Mouse (Mus musculus) lung, postnatal 10 days (tissue): Measurements from ENCODE around the gene Gm20661.

ENCODE experiments used
- DNase-seq: peaks from one replicate; pipeline ENCODE4 v3.0.0; 2021

Gene Gm20661

GRCm38 (mm10) chr9:107982681-107983346, at the start of gene Gm20661:
Gm20661 (plus strand) TSS chr9:107983058.
- peak; percentile 89 for DNase-seq

DNA sequence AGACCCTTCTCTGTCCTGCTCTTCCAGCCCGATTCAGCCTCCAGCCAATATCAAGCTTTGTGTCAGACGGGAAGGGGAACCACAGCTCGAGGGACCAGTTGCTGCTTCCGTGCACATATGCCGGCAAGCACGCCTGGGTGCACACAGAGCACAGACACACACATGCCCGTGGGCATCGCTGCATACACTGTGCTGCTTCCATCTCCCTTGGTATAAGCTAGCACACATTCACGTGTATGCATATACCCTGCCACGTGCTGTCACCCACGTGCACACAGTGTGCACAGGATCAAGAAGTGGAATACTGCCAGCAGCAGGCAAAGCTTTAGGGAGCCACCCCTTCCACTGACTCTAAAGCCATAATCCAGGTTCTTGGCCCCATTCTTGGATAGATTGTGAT, 48.7 kb upstream of the Gm20661 start:
- no peak for DNase-seq

- DNase-seq = no peak
Observed at GRCm38 (mm10) chr9:107935374-107935773, 47.5 kb upstream of the Gm20661 start, which contains the start of gene Camkv. Camkv (plus strand) TSS chr9:107935674.

- no peak for DNase-seq
Observed at GRCm38 (mm10) chr9:107935790-107936214, 47.1 kb upstream of the Gm20661 start.

DNA sequence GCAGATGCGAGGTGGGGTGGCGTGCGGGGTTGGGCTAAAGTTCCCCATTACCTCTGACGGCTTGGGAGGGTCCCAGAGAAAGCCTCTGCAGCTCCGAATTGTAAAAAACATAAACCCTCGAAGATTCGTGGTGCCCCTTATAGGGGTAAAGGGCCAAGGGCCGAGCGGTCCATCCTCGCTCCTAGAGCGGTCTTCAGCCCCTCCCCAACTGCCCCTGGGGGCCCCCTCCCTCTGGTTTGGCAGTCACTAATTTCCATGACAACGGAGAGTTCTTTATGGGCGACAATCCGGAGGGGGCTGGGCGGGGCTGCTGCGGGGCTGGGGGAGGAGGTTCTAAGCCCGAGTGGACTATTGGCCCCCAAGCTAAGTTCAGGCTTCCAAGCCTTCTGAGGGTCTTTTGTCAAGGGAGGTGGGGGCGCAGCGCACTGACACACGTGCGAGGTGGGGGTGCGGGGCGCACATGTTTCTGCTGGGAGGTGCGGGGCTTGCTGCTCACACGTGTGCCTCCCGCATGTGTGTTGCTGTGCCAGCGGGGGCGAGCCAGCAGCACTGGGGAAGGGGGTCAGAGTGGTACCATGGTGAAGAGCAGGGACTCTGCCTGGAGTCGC, 46.5 kb upstream of the Gm20661 start:
- DNase-seq = no peak

DNA sequence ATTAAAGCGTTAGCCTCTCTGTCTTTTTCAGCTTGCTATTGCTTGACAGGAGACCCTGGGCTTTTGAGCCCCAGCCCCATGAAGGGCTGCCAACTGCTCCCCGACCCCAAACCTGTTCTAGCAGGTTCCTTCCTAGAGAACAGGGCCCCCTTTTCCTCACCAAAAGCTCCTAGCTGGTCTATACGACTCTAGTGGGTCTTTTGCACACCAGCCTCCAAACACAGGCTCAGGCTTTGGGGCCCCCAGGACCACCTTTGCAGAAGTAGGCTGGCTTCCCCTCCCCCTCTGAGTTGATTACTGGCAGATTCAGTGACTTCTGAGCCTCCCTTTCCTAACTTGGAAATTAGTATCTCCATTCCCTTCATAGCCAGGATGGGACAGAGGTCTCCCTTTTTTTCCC, 46.0 kb upstream of the Gm20661 start:
- DNase-seq = no peak

- no peak for DNase-seq
Observed at GRCm38 (mm10) chr9:107947241-107948194, 35.3 kb upstream of the Gm20661 start.

DNA sequence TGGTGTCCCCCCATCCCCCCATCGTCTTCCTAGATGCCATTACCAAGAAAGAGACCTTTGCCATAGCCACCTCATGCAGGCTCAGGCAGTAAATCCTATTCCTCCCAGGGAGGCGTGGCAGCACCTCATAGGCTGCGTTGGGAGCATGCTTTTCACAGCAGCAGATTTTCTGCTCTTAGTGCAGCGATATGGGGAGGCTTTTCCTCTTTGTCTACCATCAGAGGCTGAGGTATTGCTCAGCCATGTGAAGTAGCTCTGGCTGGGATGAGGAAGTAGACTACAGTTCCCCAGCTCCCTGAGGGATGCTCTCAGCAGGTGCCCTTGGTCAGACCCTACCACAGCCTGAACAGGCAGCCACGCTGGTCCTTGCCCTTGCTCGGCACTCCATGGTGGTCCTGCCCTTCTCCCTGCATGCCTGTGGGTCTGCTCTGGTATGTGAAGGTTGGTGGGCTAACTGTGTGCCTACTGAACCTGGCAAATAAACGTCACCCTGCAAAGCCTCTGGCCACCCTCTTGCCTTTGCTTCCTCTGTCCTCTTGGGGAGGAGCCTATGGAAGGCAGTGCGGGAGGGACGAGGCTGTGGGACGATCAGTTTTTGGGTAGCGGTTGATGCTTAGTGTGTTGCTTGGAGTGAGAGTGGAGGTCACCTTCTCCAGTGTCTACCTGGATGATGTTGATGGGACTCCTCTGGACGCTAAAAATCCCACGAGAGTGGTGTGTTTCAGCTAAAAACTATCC, 33.5 kb upstream of the Gm20661 start:
- no peak for DNase-seq

DNA sequence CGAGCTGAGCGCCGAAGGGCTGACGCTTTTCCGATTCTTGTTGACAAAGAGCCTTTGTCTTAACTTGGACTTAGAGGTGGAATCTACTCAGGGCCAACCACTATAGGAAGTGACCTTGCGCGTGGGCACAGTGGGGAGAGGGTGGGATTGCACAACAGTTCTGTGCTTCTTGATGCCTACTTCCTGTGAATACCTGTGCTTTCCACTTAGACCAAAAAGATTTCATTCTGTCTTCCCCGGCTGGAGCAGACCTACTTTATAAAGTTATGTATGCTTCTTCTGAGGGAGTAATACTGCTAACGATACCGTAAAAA, 33.0 kb upstream of the Gm20661 start, which contains the start of gene Traip:
TSS of gene Traip (plus strand) at position 215 of the 314 bp plus-strand sequence.
- DNase-seq = no peak

GRCm38 (mm10) chr9:107950460-107951355, 32.1 kb upstream of the Gm20661 start:
- DNase-seq = peak; percentile 97

GRCm38 (mm10) chr9:107955613-107956289, 27.1 kb upstream of the Gm20661 start:
- DNase-seq = peak; percentile 67

DNA sequence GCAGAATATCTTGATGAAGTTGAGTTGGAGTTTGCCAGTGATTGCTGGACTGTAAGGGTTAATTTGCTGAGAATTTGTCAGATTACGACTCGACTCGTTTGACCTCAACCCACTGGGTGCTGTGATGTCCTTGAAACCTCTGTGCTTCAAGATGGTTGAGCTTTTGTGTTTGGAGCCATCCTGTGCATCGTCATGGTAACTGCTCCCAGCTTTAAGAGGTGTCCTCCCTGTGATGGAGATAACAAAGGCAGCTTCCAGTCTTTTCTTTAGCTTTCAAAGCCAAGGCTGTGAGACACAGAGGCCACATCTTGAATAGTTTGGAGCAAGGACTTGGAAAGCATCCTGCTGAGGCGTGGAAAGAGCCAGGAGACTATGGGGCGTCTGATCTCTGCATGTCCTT, 25.7 kb upstream of the Gm20661 start:
- no peak for DNase-seq

- peak; percentile 50 for DNase-seq
Observed at GRCm38 (mm10) chr9:107959896-107960295, 23.0 kb upstream of the Gm20661 start.

DNA sequence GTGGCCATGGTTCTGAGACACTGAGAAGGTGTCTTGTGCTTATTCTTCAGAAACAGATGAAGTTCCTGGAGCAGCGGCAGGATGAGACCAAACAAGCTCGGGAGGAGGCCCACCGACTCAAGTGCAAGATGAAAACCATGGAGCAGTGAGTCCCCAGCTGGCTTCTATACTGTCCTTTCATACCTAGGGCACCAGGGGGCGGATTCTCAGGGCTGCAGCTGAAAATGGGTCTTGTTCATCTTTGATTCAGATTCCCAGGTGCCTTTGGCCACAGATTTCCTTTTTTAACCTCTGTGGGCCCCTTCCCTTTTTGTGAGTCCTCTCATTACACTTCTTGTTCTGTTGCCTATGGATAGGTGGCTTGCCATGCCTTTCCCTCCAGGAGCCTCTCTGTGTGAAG, 21.9 kb upstream of the Gm20661 start:
- no peak for DNase-seq

DNA sequence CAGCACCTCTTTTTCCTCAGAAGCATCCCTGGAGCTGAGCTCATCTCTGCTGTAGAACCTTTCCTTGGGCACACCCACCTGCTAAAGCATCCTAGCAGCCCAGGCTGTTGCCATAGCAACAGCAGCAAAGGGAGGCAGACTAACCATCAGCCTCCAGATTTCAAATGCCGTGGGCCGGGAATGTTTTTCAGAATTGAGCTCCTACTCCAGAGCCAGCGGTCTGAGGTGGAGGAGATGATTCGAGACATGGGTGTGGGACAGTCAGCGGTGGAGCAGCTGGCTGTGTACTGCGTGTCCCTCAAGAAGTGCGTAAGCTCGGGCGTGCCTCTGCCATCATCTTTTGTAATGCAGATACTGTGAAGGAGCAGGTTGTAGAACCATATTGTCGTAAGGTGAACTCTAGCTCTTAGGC, 21.5 kb upstream of the Gm20661 start:
- DNase-seq = no peak

DNA sequence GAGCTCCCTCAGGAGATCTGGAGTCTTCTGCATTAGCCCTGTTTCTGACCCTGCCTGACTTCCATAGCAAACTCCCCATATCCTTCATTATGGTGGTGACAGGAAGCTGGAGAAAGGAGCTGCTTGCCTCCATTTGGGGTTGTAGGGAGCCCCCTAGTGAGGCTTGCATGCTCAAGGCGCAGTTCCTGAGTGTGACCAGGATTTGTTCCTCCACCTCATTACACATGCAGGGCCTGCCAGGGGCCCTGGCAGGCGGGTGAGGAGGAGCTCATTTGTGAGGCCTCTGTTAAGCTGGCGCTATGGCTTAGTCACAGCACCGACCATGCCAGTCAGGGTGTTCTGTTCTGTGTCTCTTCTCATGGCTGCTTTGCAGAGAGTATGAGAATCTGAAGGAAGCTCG, 21.0 kb upstream of the Gm20661 start:
- DNase-seq = peak; percentile 70

GRCm38 (mm10) chr9:107962916-107963315, 19.9 kb upstream of the Gm20661 start:
- DNase-seq = no peak

DNA sequence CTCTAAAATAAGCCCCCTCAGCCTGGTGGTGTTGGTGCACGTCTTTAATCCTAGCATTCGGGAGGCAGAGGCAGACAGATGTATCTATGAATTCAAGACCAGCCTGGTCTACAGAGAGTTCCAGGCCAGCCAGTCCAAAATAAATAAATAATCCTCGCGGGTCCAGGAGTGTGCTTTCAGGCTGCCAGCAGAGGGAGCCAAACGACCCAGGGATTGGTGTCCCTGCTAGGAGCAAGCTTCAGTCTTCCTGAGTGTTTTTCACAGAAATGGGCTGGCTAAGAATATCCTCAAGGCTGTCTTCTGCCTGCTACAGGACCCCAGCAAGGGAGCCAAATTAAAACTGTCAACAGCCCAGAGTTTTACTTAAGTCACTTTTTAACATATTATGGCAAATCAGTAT, 19.2 kb upstream of the Gm20661 start:
- peak; percentile 92 for DNase-seq

DNA sequence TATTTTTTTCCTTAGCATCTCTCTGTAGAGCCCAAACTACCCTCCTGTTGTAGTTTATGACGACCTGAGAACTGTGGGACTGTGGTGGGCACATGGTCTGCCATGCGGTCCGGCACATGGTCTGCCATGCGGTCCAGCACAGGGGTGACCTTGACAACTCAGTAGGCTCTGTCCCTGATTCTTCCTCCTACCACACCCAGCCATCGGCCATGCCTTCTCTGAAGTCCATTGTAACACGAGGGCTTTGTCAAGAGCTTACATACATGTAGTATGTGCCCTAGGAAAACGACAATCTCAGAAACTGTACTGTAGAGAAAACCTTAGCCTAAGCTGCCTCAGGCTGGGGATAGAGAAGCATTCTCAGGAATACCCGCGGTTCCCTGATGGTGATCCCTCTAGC, 18.2 kb upstream of the Gm20661 start:
- no peak for DNase-seq

GRCm38 (mm10) chr9:107966676-107967075, 16.2 kb upstream of the Gm20661 start:
- DNase-seq = no peak

DNA sequence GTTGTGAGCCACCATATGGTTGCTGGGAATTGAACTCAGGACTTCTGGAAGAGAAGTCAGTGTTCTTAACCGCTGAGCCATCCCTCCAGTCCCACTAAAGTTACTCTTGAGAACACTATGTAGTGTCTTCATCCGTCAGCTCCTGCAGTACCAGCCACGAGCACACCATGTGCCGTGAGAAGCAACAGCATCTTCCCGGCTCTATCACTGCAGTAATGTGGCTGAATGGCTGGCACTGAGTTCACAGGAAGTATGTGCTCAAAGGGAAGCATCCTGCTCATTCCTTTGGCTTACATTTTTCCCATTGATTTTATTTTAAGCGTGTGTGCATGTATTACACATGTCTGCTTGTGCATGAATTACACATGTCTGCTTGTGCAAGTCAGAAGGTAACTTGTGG, 15.4 kb upstream of the Gm20661 start:
- peak; percentile 48 for DNase-seq
